Mouse (Mus musculus) kidney, adult 2 months (tissue): ENCODE results near the gene Atp8a1.

Experiments used
- CTCF ChIP-seq: fragments of 200-500 bp; conservative IDR thresholded peaks from 2 replicates; pipeline ENCODE4 v1.5.1; 2011; ENCODE audit warnings: low read depth, mild to moderate bottlenecking, control low read depth, low read length, moderate library complexity, mixed read lengths; ENCODE audit not compliant: insufficient read depth, insufficient read length
- POLR2A ChIP-seq: fragments of 200-500 bp; IDR thresholded peaks from one replicate; pipeline ENCODE4 v1.6.1; 2011; ENCODE audit warnings: low read depth, low read length, control low read depth

- TF ChIP-seq POLR2A, result no peak
- TF ChIP-seq CTCF, result 0 out of 2 replicates have a peak, but pooled peaks have one; percentile 15
These were observed at the start of gene Atp8a1 for GRCm38 (mm10) chr5:67847253-67848165.
